Mouse (Mus musculus): ENCODE results near the gene Map3k12.
A peak's percentile ranks its signal among the peaks of the same experiment; 100 is the strongest.

Gene Map3k12

GRCm38 (mm10) chr15:102470605-102471294 lies 46.1 kb downstream of the Map3k12 start:
- Histone ChIP-seq H3K9me3 (ENCODE audit: low read length) (no peaks in the 10 kb centered on the region), H3K4me1 (replicated peaks; ENCODE audit: low read depth, low read length) (peaks cover 43% of the 10 kb centered on the region), H3K4me3 (replicated peaks; ENCODE audit: low read length) (peak overlapping the region; percentile 92), H3K27me3 (ENCODE audit: insufficient read depth, low read length) (no peaks in the 10 kb centered on the region), H3K36me3 (ENCODE audit: insufficient read depth, low read length) (peaks cover 75% of the 10 kb centered on the region)
- TF ChIP-seq CTCF (conservative IDR thresholded peaks at IDR 0.05; ENCODE audit: low read length) (no peak), POU5F1 (IDR thresholded peaks at IDR 0.05; ENCODE audit: borderline replicate concordance, low read length) (no peak), NANOG (IDR thresholded peaks at IDR 0.05; ENCODE audit: borderline replicate concordance, low read length) (no peak)

DNA sequence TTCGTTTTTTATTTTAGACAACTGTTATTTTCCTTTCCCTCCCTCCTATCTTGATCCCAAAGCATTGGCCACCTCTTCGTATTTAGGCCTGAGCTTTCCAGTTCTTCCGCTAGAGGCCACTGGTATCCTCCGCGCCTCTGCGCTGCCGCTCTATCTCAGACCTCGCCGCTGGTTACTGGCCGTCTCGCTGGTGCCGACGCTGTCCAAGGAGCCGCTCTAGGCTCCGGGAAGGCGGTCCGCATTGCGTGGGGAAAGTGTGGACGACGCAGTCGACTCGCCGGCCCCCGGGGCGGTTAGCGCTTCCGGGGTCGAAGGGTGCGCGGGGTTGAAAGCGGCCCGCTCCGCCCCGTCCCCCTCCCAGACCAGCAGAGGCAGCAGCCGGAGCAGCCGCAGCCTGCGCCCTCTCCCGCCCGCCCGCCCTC lies 46.7 kb downstream of the Map3k12 start, which contains the start of gene Pcbp2:
Gene Pcbp2, plus strand, starts transcription at position 357 of the 422 bp plus-strand sequence.
- TF ChIP-seq CTCF (conservative IDR thresholded peaks at IDR 0.05; ENCODE audit: low read length) (peak; percentile 69), POU5F1 (IDR thresholded peaks at IDR 0.05; ENCODE audit: borderline replicate concordance, low read length) (no peak)

GRCm38 (mm10) chr15:102468675-102469370 lies 48.0 kb downstream of the Map3k12 start:
- peaks cover 75% of the 10 kb centered on the region for H3K36me3 ChIP-seq (ENCODE audit: insufficient read depth, low read length)
- peaks cover 35% of the 10 kb centered on the region for H3K4me1 ChIP-seq (replicated peaks; ENCODE audit: low read depth, low read length)
- no peaks in the 10 kb centered on the region for H3K9me3 ChIP-seq (ENCODE audit: low read length)
- no peaks in the 10 kb centered on the region for H3K27me3 ChIP-seq (ENCODE audit: insufficient read depth, low read length)
- no peak overlapping the region for H3K4me3 ChIP-seq (replicated peaks; ENCODE audit: low read length)
- TF ChIP-seq POU5F1 (IDR thresholded peaks at IDR 0.05; ENCODE audit: borderline replicate concordance, low read length), result no peak
- TF ChIP-seq CTCF (conservative IDR thresholded peaks at IDR 0.05; ENCODE audit: low read length), result no peak; the same call in 1 of the 2 replicates
- no peak for TF ChIP-seq NANOG (IDR thresholded peaks at IDR 0.05; ENCODE audit: borderline replicate concordance, low read length)

More for the DNA sequence above, 46.7 kb downstream of the Map3k12 start, which contains the start of gene Pcbp2:
- Histone ChIP-seq H3K4me1 (replicated peaks; ENCODE audit: low read depth, low read length) (peaks cover 38% of the 10 kb centered on the region), H3K36me3 (ENCODE audit: insufficient read depth, low read length) (peaks cover 75% of the 10 kb centered on the region), H3K4me3 (replicated peaks; ENCODE audit: low read length) (peak within 1 kb of the TSS; percentile 92), H3K27me3 (ENCODE audit: insufficient read depth, low read length) (no peaks in the 10 kb centered on the region), H3K9me3 (ENCODE audit: low read length) (no peaks in the 10 kb centered on the region)

DNA sequence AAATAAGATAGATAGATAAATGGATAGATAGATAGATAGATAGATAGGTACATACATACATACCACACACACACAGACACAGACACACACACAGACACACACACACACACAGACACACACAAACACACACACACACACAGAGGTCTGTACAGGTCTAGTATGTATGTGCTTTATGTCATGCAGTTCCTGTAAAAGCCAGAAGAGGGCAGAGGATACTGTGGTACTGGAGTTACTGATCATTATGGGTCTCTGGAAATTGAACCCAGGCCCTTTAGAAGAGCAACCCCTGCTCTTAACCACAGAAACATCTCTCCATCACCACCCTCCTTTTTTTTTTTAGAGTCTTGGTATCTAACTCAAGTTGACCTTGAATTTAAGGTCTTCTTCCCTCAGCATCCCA lies 53.2 kb downstream of the Map3k12 start:
- Histone ChIP-seq H3K9me3 (ENCODE audit: low read length) (no peaks in the 10 kb centered on the region), H3K4me1 (replicated peaks; ENCODE audit: low read depth, low read length) (peaks cover 49% of the 10 kb centered on the region), H3K36me3 (ENCODE audit: insufficient read depth, low read length) (peaks cover 68% of the 10 kb centered on the region), H3K4me3 (replicated peaks; ENCODE audit: low read length) (no peak overlapping the region), H3K27me3 (ENCODE audit: insufficient read depth, low read length) (no peaks in the 10 kb centered on the region)
- TF ChIP-seq POU5F1 (IDR thresholded peaks at IDR 0.05; ENCODE audit: borderline replicate concordance, low read length) (no peak), NANOG (IDR thresholded peaks at IDR 0.05; ENCODE audit: borderline replicate concordance, low read length) (no peak), CTCF (conservative IDR thresholded peaks at IDR 0.05; ENCODE audit: low read length) (peak; percentile 53)

DNA sequence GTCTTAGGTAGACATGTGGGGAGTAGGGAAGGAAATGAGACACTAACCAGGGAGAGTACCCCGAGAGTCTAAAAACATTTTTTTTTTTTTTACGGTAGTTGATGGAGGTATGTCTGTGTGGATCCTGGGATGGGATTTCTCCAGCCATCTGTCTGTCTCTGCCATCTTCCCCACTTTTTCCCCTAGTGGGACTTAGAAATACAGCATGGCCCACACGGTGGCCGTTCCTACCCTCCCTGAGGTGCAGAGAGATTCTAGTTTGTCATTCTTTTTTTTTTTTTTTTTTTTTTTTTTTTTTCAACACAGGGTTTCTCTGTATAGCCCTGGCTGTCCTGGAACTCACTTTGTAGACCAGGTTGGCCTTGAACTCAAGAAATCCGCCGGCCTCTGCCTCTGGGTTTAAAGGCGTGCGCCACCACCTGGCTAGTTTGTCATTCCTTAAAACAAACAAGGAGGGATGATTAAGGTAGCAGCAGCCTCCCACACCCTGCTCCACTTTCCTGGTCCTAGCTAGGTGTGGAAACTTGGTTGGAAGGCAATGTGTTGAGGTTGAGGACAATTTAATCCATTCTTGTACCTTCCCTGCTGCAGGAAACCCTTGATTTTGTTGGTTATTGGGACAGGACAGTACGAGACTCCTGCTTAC lies 55.3 kb downstream of the Map3k12 start:
- no peaks in the 10 kb centered on the region for H3K9me3 ChIP-seq (ENCODE audit: low read length)

DNA sequence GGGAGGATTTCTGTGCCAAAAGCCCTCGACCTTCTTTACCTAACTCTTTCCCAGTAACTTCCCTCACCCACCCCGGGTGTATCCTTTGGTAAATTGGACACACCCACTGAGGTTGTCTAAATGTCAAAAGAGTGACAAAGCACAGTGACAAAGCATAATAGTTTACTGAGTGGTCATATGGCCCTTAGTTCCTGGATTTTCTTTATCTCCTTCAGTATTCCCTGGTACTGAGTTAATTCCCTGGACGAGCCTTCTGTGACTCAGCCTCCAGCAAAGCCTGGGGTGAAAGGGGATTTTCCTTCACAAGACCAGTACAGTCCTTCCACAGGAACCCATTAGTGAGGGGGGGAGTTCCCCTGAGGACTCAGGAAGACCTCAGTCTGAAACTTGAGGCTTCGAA lies 55.9 kb downstream of the Map3k12 start:
- Histone ChIP-seq H3K4me1 (replicated peaks; ENCODE audit: low read depth, low read length) (peaks cover 62% of the 10 kb centered on the region), H3K36me3 (ENCODE audit: insufficient read depth, low read length) (peaks cover 43% of the 10 kb centered on the region), H3K27me3 (ENCODE audit: insufficient read depth, low read length) (no peaks in the 10 kb centered on the region), H3K4me3 (replicated peaks; ENCODE audit: low read length) (peak overlapping the region; percentile 80), H3K9me3 (ENCODE audit: low read length) (no peaks in the 10 kb centered on the region)
- TF ChIP-seq CTCF (conservative IDR thresholded peaks at IDR 0.05; ENCODE audit: low read length) (no peak), NANOG (IDR thresholded peaks at IDR 0.05; ENCODE audit: borderline replicate concordance, low read length) (peak; percentile 25; the same call in 1 of the 2 replicates)

More for the DNA sequence above, 55.3 kb downstream of the Map3k12 start:
- TF ChIP-seq POU5F1 (IDR thresholded peaks at IDR 0.05; ENCODE audit: borderline replicate concordance, low read length) (no peak), NANOG (IDR thresholded peaks at IDR 0.05; ENCODE audit: borderline replicate concordance, low read length) (no peak), CTCF (conservative IDR thresholded peaks at IDR 0.05; ENCODE audit: low read length) (no peak; the same call in none of the 2 replicates)
- Histone ChIP-seq H3K27me3 (ENCODE audit: insufficient read depth, low read length) (no peaks in the 10 kb centered on the region), H3K36me3 (ENCODE audit: insufficient read depth, low read length) (peaks cover 49% of the 10 kb centered on the region), H3K4me3 (replicated peaks; ENCODE audit: low read length) (peak overlapping the region; percentile 80), H3K4me1 (replicated peaks; ENCODE audit: low read depth, low read length) (peaks cover 58% of the 10 kb centered on the region)

GRCm38 (mm10) chr15:102460409-102460808 lies 56.5 kb downstream of the Map3k12 start:
- TF ChIP-seq CTCF (conservative IDR thresholded peaks at IDR 0.05; ENCODE audit: low read length), result no peak
- TF ChIP-seq NANOG (IDR thresholded peaks at IDR 0.05; ENCODE audit: borderline replicate concordance, low read length), result no peak
- H3K4me3 ChIP-seq (replicated peaks; ENCODE audit: low read length), result peak overlapping the region; percentile 80
- H3K4me1 ChIP-seq (replicated peaks; ENCODE audit: low read depth, low read length), result peaks cover 65% of the 10 kb centered on the region
- no peaks in the 10 kb centered on the region for H3K9me3 ChIP-seq (ENCODE audit: low read length)
- no peaks in the 10 kb centered on the region for H3K27me3 ChIP-seq (ENCODE audit: insufficient read depth, low read length)
- H3K36me3 ChIP-seq (ENCODE audit: insufficient read depth, low read length), result peaks cover 37% of the 10 kb centered on the region

DNA sequence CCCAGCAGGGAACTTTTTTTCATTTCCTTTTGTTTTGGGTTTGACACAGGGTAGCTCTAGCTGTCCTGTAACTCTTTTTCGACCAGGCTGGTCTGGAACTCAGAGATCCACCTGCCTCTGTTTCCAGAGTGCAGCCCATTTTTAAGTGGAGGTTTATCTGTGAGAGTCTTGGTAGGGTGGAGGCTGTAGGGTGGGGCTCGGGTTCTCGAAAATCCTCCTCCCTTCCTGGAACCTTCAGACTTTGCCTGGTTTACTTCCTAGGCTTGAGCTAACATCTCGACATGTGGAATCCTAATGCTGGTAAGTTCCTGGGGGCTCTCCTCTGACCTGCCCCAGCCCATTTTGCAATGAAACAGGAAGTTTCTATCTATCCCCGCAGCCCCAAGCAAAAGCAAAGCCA lies 57.0 kb downstream of the Map3k12 start:
- Histone ChIP-seq H3K36me3 (ENCODE audit: insufficient read depth, low read length) (peaks cover 32% of the 10 kb centered on the region), H3K27me3 (ENCODE audit: insufficient read depth, low read length) (no peaks in the 10 kb centered on the region), H3K4me3 (replicated peaks; ENCODE audit: low read length) (peak overlapping the region; percentile 80), H3K9me3 (ENCODE audit: low read length) (no peaks in the 10 kb centered on the region), H3K4me1 (replicated peaks; ENCODE audit: low read depth, low read length) (peaks cover 65% of the 10 kb centered on the region)
- TF ChIP-seq CTCF (conservative IDR thresholded peaks at IDR 0.05; ENCODE audit: low read length), result no peak
- no peak for TF ChIP-seq POU5F1 (IDR thresholded peaks at IDR 0.05; ENCODE audit: borderline replicate concordance, low read length)
- no peak for TF ChIP-seq NANOG (IDR thresholded peaks at IDR 0.05; ENCODE audit: borderline replicate concordance, low read length)

All from E14TG2a.4 (cell line).